27 mouse cellular contexts compared by ENCODE assay signal in genomic region chr1:160521918-160522317, GRCm38 (mm10).
DNase-seq lines count a peak whose midpoint lies in the region; ATAC-seq and TF ChIP-seq lines count a peak whose summit lies in the region.
"Had no signal": no experiment of that assay in that cellular context is flagged by ENCODE, and none has a peak within 500 bp of the region (broad histone marks: within the 10 kb centered on the region; RNA-seq: fewer than 3 reads in every experiment).

No protein-coding gene starts in this region.

- WGBS in heart, embryonic 14.5 days, result 28% methylated on average over 3 of the region's 3 CpGs
- 30% methylated on average over 3 of the region's 3 CpGs for WGBS in heart, postnatal 0 days
- WGBS in intestine, postnatal 0 days, result 69% methylated on average over 3 of the region's 3 CpGs

- TF ChIP-seq RAD21 in CH12.LX (IDR thresholded peaks at IDR 0.05; ENCODE audit: low read depth, low read length), result no peak

- no peak overlapping the region for H3K9ac ChIP-seq in heart, embryonic 14.5 days (ENCODE audit: low read length)
- no peak overlapping the region for H3K9ac ChIP-seq in heart, postnatal 0 days (replicated peaks; ENCODE audit: low read depth, low read length)
- H3K9ac ChIP-seq in CH12.LX (ENCODE audit: insufficient read depth, low read depth), result no peak overlapping the region
- no peak overlapping the region for H3K9ac ChIP-seq in intestine, postnatal 0 days (ENCODE audit: low read depth, low read length)
- H3K9ac ChIP-seq: embryonic facial prominence, embryonic 15.5 days; forebrain, embryonic 12.5 days; forebrain, embryonic 15.5 days; hindbrain, embryonic 12.5 days; hindbrain, embryonic 15.5 days had no signal

- no peak for TF ChIP-seq POLR2A in CH12.LX (IDR thresholded peaks at IDR 0.05; ENCODE audit: low read depth, low read length)

- no peak for DNase-seq in heart, adult 18-20 months
- peak; percentile 34 for DNase-seq in heart, postnatal 0 days (ENCODE audit: low spot score)
- no peak for DNase-seq in heart, postnatal 25 days (ENCODE audit: low spot score)
- DNase-seq in 3T3-L1 (ENCODE audit: low read depth, low spot score) (peak; percentile 5), CH12.LX (ENCODE audit: extremely low read depth) (peak; percentile 5)
- DNase-seq in adrenal gland, postnatal 25 days, result no peak
- DNase-seq: adrenal gland, adult 2 months; adrenal gland, postnatal 14 days; cerebellum, adult 11-12 months; cerebellum, adult 8-10 months; cerebellum, postnatal 10 days; cerebellum, postnatal 36 days; embryo, embryonic 11 days; gastrocnemius, postnatal 10 days; gastrocnemius, postnatal 36 days; heart, postnatal 10 days; kidney, adult 11 months; kidney, adult 8-10 months had no signal

- in situ Hi-C loops in CH12.LX (cut with MboI; ENCODE audit: low pct_ligation_motif_present, low pct_unique_long_range_greater_than_20kb, low sequenced_read_pairs), result no loop called here

- H3K36me3 ChIP-seq in heart, embryonic 14.5 days (ENCODE audit: control insufficient read depth, insufficient read depth, low read length), result no peaks in the 10 kb centered on the region
- H3K36me3 ChIP-seq in heart, postnatal 0 days (replicated peaks; ENCODE audit: control insufficient read depth, insufficient read depth, low read length), result no peaks in the 10 kb centered on the region
- no peaks in the 10 kb centered on the region for H3K36me3 ChIP-seq in CH12.LX (replicated peaks in 1 of 2; ENCODE audit: control insufficient read depth in 1 of 2, insufficient read depth in 1 of 2, low read length in 1 of 2)
- H3K36me3 ChIP-seq in intestine, postnatal 0 days (ENCODE audit: control insufficient read depth, insufficient read depth), result no peaks in the 10 kb centered on the region
- H3K36me3 ChIP-seq: embryonic facial prominence, embryonic 15.5 days; forebrain, embryonic 12.5 days; forebrain, embryonic 15.5 days; hindbrain, embryonic 12.5 days; hindbrain, embryonic 15.5 days had no signal

- intact Hi-C loops in heart, postnatal 25 days (cut with DNase I), result no loop called here

- no peaks in the 10 kb centered on the region for H3K9me3 ChIP-seq in heart, embryonic 14.5 days (ENCODE audit: control insufficient read depth, low read length)
- H3K9me3 ChIP-seq in heart, postnatal 0 days (replicated peaks; ENCODE audit: control insufficient read depth, low read length), result no peaks in the 10 kb centered on the region
- H3K9me3 ChIP-seq in CH12.LX (replicated peaks; ENCODE audit: low read length), result no peaks in the 10 kb centered on the region
- no peaks in the 10 kb centered on the region for H3K9me3 ChIP-seq in intestine, postnatal 0 days (ENCODE audit: control insufficient read depth)
- H3K9me3 ChIP-seq: embryonic facial prominence, embryonic 15.5 days; forebrain, embryonic 12.5 days; forebrain, embryonic 15.5 days; G1E; hindbrain, embryonic 12.5 days; hindbrain, embryonic 15.5 days had no signal

- TF ChIP-seq EP300 in heart, postnatal 0 days (IDR thresholded peaks at IDR 0.05; ENCODE audit: low read depth), result no peak
- TF ChIP-seq EP300 in CH12.LX (IDR thresholded peaks at IDR 0.05; ENCODE audit: low read length), result no peak

- peak overlapping the region; percentile 37 for H3K4me2 ChIP-seq in heart, embryonic 14.5 days (ENCODE audit: low read length)
- no peak overlapping the region for H3K4me2 ChIP-seq in heart, postnatal 0 days (ENCODE audit: low read depth, low read length)
- H3K4me2 ChIP-seq in CH12.LX (ENCODE audit: insufficient read depth, low read depth, poor library complexity, severe bottlenecking), result no peak overlapping the region
- no peak overlapping the region for H3K4me2 ChIP-seq in intestine, postnatal 0 days (replicated peaks; ENCODE audit: low read depth)
- H3K4me2 ChIP-seq: embryonic facial prominence, embryonic 15.5 days; forebrain, embryonic 12.5 days; forebrain, embryonic 15.5 days; hindbrain, embryonic 12.5 days; hindbrain, embryonic 15.5 days had no signal

- dilution Hi-C loops in CH12.LX (cut with MboI; ENCODE audit: extremely low pct_ligation_motif_present, extremely low pct_unique_long_range_greater_than_20kb, low sequenced_read_pairs), result no loop called here

- no peak for ATAC-seq in heart, embryonic 14.5 days (ENCODE audit: insufficient number of reproducible peaks, insufficient read depth, low FRiP score, low read depth)
- 0 out of 2 replicates have a peak, but pooled peaks have one; percentile 25 for ATAC-seq in heart, postnatal 0 days (ENCODE audit: insufficient read depth, low read depth)
- ATAC-seq in intestine, postnatal 0 days, result no peak
- ATAC-seq: forebrain, embryonic 15.5 days had no signal

- TF ChIP-seq CTCF in heart, postnatal 0 days (IDR thresholded peaks at IDR 0.05; ENCODE audit: low read depth), result no peak
- TF ChIP-seq CTCF in CH12.LX (conservative IDR thresholded peaks at IDR 0.05 in 1 of 2, IDR thresholded peaks at IDR 0.05 in 1 of 2; ENCODE audit: low read depth in 2 of 2, low read length in 2 of 2), result no peak
- no peak for TF ChIP-seq CTCF in intestine, postnatal 0 days (IDR thresholded peaks at IDR 0.05; ENCODE audit: low read depth)

- no peaks in the 10 kb centered on the region for H3K79me2 ChIP-seq in CH12.LX (replicated peaks; ENCODE audit: control insufficient read depth, extremely low read depth, insufficient read depth, poor library complexity, severe bottlenecking)

- H3K4me3 ChIP-seq in heart, embryonic 14.5 days (ENCODE audit: control insufficient read depth in 1 of 2, insufficient read depth in 1 of 2, low read depth in 1 of 2, low read length in 2 of 2), result no peak overlapping the region
- no peak overlapping the region for H3K4me3 ChIP-seq in heart, postnatal 0 days (ENCODE audit: low read depth, low read length)
- H3K4me3 ChIP-seq in CH12.LX (replicated peaks in 1 of 3; ENCODE audit: low read depth in 2 of 3, low read length in 2 of 3, poor library complexity in 1 of 3), result no peak overlapping the region
- H3K4me3 ChIP-seq in intestine, postnatal 0 days (ENCODE audit: low read depth, low read length), result no peak overlapping the region
- H3K4me3 ChIP-seq: embryonic facial prominence, embryonic 15.5 days; erythroblast, embryonic 14.5 days; forebrain, embryonic 12.5 days; forebrain, embryonic 15.5 days; hindbrain, embryonic 12.5 days; hindbrain, embryonic 15.5 days had no signal

- H3K27me3 ChIP-seq in heart, embryonic 14.5 days (ENCODE audit: control insufficient read depth, insufficient read depth, low read length), result no peaks in the 10 kb centered on the region
- no peaks in the 10 kb centered on the region for H3K27me3 ChIP-seq in heart, postnatal 0 days (ENCODE audit: control insufficient read depth, insufficient read depth, low read length)
- H3K27me3 ChIP-seq in CH12.LX (replicated peaks), result no peaks in the 10 kb centered on the region
- no peaks in the 10 kb centered on the region for H3K27me3 ChIP-seq in intestine, postnatal 0 days (replicated peaks; ENCODE audit: control insufficient read depth, insufficient read depth, low read length)
- H3K27me3 ChIP-seq: embryonic facial prominence, embryonic 15.5 days; forebrain, embryonic 12.5 days; forebrain, embryonic 15.5 days; hindbrain, embryonic 12.5 days; hindbrain, embryonic 15.5 days had no signal

- H3K4me1 ChIP-seq in heart, embryonic 14.5 days (ENCODE audit: control insufficient read depth in 2 of 2, insufficient read depth in 2 of 2, low read length in 2 of 2), result peaks cover 2 to 19% of the 10 kb centered on the region in 2 experiments
- H3K4me1 ChIP-seq in heart, postnatal 0 days (ENCODE audit: control insufficient read depth, insufficient read depth), result peaks cover 15% of the 10 kb centered on the region
- H3K4me1 ChIP-seq in CH12.LX (ENCODE audit: control insufficient read depth in 1 of 2, insufficient read depth in 2 of 2), result peaks cover 5 to 18% of the 10 kb centered on the region in 2 experiments; a peak in 3 of 4 replicates
- H3K4me1 ChIP-seq in intestine, postnatal 0 days (replicated peaks; ENCODE audit: control insufficient read depth, insufficient read depth, low read length), result no peaks in the 10 kb centered on the region
- H3K4me1 ChIP-seq: embryonic facial prominence, embryonic 15.5 days; forebrain, embryonic 15.5 days; hindbrain, embryonic 12.5 days; hindbrain, embryonic 15.5 days had no signal

- peak overlapping the region; percentile 77 to 80 for H3K27ac ChIP-seq in heart, embryonic 14.5 days (replicated peaks in 1 of 2; ENCODE audit: control insufficient read depth in 1 of 2, insufficient read depth in 1 of 2, low read depth in 2 of 2, low read length in 2 of 2)
- peak overlapping the region; percentile 60 for H3K27ac ChIP-seq in heart, postnatal 0 days (ENCODE audit: low read depth)
- H3K27ac ChIP-seq in CH12.LX (ENCODE audit: insufficient read depth, low read depth), result no peak overlapping the region
- H3K27ac ChIP-seq in intestine, postnatal 0 days (ENCODE audit: low read depth, low read length), result no peak overlapping the region
- H3K27ac ChIP-seq: embryonic facial prominence, embryonic 15.5 days; forebrain, embryonic 12.5 days; forebrain, embryonic 15.5 days; hindbrain, embryonic 12.5 days; hindbrain, embryonic 15.5 days had no signal

TF ChIP-seq in CH12.LX, 34 proteins besides CTCF, POLR2A, EP300 and RAD21:
- TF ChIP-seq HCFC1 (IDR thresholded peaks at IDR 0.05; ENCODE audit: low read depth, low read length) (no peak), CHD1 (IDR thresholded peaks at IDR 0.05; ENCODE audit: low read depth, low read length) (no peak)

Comparison
In these comparisons a context has a peak if more than half of its experiments do, and no peak if none do; other contexts are left out.
1. DNase-seq: peak in heart, postnatal 0 days (single experiment), 3T3-L1 (single experiment) and CH12.LX (single experiment); none in heart, adult 18-20 months (0 of 2), heart, postnatal 25 days (single experiment) and adrenal gland, postnatal 25 days (single experiment).
2. H3K27ac ChIP-seq: peak in heart, embryonic 14.5 days (2 of 2) and heart, postnatal 0 days (single experiment); none in CH12.LX (single experiment) and intestine, postnatal 0 days (single experiment).